In genomic region chr1:133950061-133950782, GRCm38 (mm10) we compare ENCODE assay signal across 18 mouse cellular contexts. TPM values are rescaled to one million over a fixed set of nuclear protein-coding genes. Genes with fewer than 3 reads are reported as not detected.
DNase-seq lines count a peak whose midpoint lies in the region; ATAC-seq and TF ChIP-seq lines count a peak whose summit lies in the region.
"Had no signal": no experiment of that assay in that cellular context is flagged by ENCODE, and none has a peak within 500 bp of the region (broad histone marks: within the 10 kb centered on the region; RNA-seq: fewer than 3 reads in every experiment).

No protein-coding gene starts in this region.

- TF ChIP-seq POLR2A in MEL (IDR thresholded peaks at IDR 0.05; ENCODE audit: control insufficient read depth in 1 of 2, insufficient read depth in 1 of 2, low read depth in 1 of 2, low read length in 2 of 2, poor library complexity in 1 of 2) = peak in 1 of 2 experiments; percentile 39; a peak in 1 of 4 replicates
- no peak for TF ChIP-seq POLR2A in embryonic fibroblast, embryonic 13.5 days (IDR thresholded peaks at IDR 0.05; ENCODE audit: low read depth, low read length)

- WGBS in liver, embryonic 15.5 days (ENCODE audit: insufficient replicate concordance) = 44% methylated on average over 7 of the region's 7 CpGs

- H3K4me2 ChIP-seq in liver, embryonic 15.5 days = no peak overlapping the region
- H3K4me2 ChIP-seq: heart, embryonic 13.5 days; hindbrain, embryonic 13.5 days; lung, embryonic 15.5 days; neural tube, embryonic 13.5 days had no signal

- H3K4me3 ChIP-seq in MEL (ENCODE audit: control insufficient read depth in 1 of 2, insufficient read depth in 1 of 2, low read depth in 2 of 2, low read length in 2 of 2) = no peak overlapping the region
- H3K4me3 ChIP-seq in embryonic fibroblast, embryonic 13.5 days (ENCODE audit: insufficient read depth, low read length) = no peak overlapping the region
- no peak overlapping the region for H3K4me3 ChIP-seq in liver, embryonic 15.5 days (replicated peaks)
- H3K4me3 ChIP-seq: gastrocnemius, adult 2 months; heart, embryonic 13.5 days; hindbrain, embryonic 13.5 days; lung, embryonic 15.5 days; neural tube, embryonic 13.5 days had no signal

- H3K36me3 ChIP-seq in MEL (ENCODE audit: control insufficient read depth in 1 of 2, insufficient read depth in 2 of 2, low read length in 2 of 2) = peaks cover 0 to 37% of the 10 kb centered on the region in 2 experiments; a peak in 2 of 4 replicates
- H3K36me3 ChIP-seq in liver, embryonic 15.5 days (replicated peaks) = no peaks in the 10 kb centered on the region
- H3K36me3 ChIP-seq: heart, embryonic 13.5 days; hindbrain, embryonic 13.5 days; lung, embryonic 15.5 days; neural tube, embryonic 13.5 days had no signal

- peak; percentile 68 for ATAC-seq in liver, embryonic 15.5 days (ENCODE audit: insufficient read depth)

- H3K27me3 ChIP-seq in MEL (ENCODE audit: control insufficient read depth in 1 of 2, insufficient read depth in 2 of 2, low read length in 2 of 2) = no peaks in the 10 kb centered on the region
- no peaks in the 10 kb centered on the region for H3K27me3 ChIP-seq in liver, embryonic 15.5 days
- H3K27me3 ChIP-seq: heart, embryonic 13.5 days; hindbrain, embryonic 13.5 days; lung, embryonic 15.5 days; neural tube, embryonic 13.5 days had no signal

- no peaks in the 10 kb centered on the region for H3K9me3 ChIP-seq in MEL (replicated peaks; ENCODE audit: insufficient read depth, low read length)
- H3K9me3 ChIP-seq in liver, embryonic 15.5 days (replicated peaks) = no peaks in the 10 kb centered on the region
- H3K9me3 ChIP-seq: heart, embryonic 13.5 days; hindbrain, embryonic 13.5 days; lung, embryonic 15.5 days; neural tube, embryonic 13.5 days had no signal

- DNase-seq in 3T3-L1 (ENCODE audit: low read depth, low spot score) = peak; percentile 70
- DNase-seq in MEL (ENCODE audit: low read depth, low spot score) = peak; percentile 87
- no peak for DNase-seq in gastrocnemius, adult 8-10 months (ENCODE audit: low spot score in 2 of 2)
- DNase-seq in right cerebral cortex, postnatal 14 days = no peak
- no peak for DNase-seq in adipocyte (ENCODE audit: low spot score)
- DNase-seq in heart, adult 11 months = no peak
- DNase-seq: cerebellum, adult 9-10 months; gastrocnemius, adult 2 months; midbrain, embryonic 14.5 days; thymus, postnatal 4 days had no signal

- peak overlapping the region; percentile 84 for H3K27ac ChIP-seq in MEL (ENCODE audit: control insufficient read depth, low read depth, low read length)
- peak overlapping the region; percentile 50 for H3K27ac ChIP-seq in embryonic fibroblast, embryonic 13.5 days (ENCODE audit: insufficient read depth, low read length)
- peak overlapping the region; percentile 67 for H3K27ac ChIP-seq in liver, embryonic 15.5 days (replicated peaks)
- H3K27ac ChIP-seq: gastrocnemius, adult 2 months; heart, embryonic 13.5 days; hindbrain, embryonic 13.5 days; lung, embryonic 15.5 days; neural tube, embryonic 13.5 days had no signal

- TF ChIP-seq RAD21 in MEL (IDR thresholded peaks at IDR 0.05; ENCODE audit: low read depth, low read length) = no peak

- peaks cover 24 to 40% of the 10 kb centered on the region in 2 experiments for H3K4me1 ChIP-seq in MEL (ENCODE audit: control insufficient read depth in 1 of 2, insufficient read depth in 2 of 2, low read length in 2 of 2)
- H3K4me1 ChIP-seq in embryonic fibroblast, embryonic 13.5 days (ENCODE audit: control insufficient read depth, insufficient read depth, low read length) = peaks cover 26% of the 10 kb centered on the region
- peaks cover 57% of the 10 kb centered on the region for H3K4me1 ChIP-seq in liver, embryonic 15.5 days (replicated peaks)

- TF ChIP-seq EP300 in MEL (IDR thresholded peaks at IDR 0.05; ENCODE audit: low read depth in 1 of 2, low read length in 2 of 2) = peak; percentile 54 to 82

- H3K9ac ChIP-seq in MEL (ENCODE audit: control insufficient read depth, low read depth, low read length, poor library complexity, severe bottlenecking) = peak overlapping the region; percentile 28
- H3K9ac ChIP-seq in liver, embryonic 15.5 days = no peak overlapping the region
- H3K9ac ChIP-seq: heart, embryonic 13.5 days; hindbrain, embryonic 13.5 days; lung, embryonic 15.5 days; neural tube, embryonic 13.5 days had no signal

- H3K79me2 ChIP-seq in MEL (ENCODE audit: control insufficient read depth, insufficient read depth, low read length, poor library complexity) = no peaks in the 10 kb centered on the region

- peak in 2 of 3 experiments; percentile 9 to 11; a peak in 1 of 6 replicates for TF ChIP-seq CTCF in MEL (IDR thresholded peaks at IDR 0.05 in 2 of 3, conservative IDR thresholded peaks at IDR 0.05 in 1 of 3; ENCODE audit: control insufficient read depth in 1 of 3, insufficient read depth in 1 of 3, low read depth in 2 of 3, low read length in 3 of 3, poor library complexity in 1 of 3, severe bottlenecking in 1 of 3)
- no peak for TF ChIP-seq CTCF in embryonic fibroblast, embryonic 13.5 days (IDR thresholded peaks at IDR 0.05; ENCODE audit: borderline replicate concordance, insufficient read depth, low read length)

TF ChIP-seq in MEL, 35 proteins besides CTCF, POLR2A, EP300 and RAD21:
- TF ChIP-seq GATA1 (IDR thresholded peaks at IDR 0.05; ENCODE audit: low read depth, low read length) (peak; percentile 32; the same call in 1 of the 2 replicates), USF1 (IDR thresholded peaks at IDR 0.05; ENCODE audit: low read depth, low read length) (no peak), USF2 (IDR thresholded peaks at IDR 0.05; ENCODE audit: borderline replicate concordance in 1 of 2, insufficient read depth in 1 of 2, low read depth in 1 of 2, low read length in 2 of 2) (no peak), ELF1 (IDR thresholded peaks at IDR 0.05; ENCODE audit: low read depth, low read length) (no peak), MAZ (IDR thresholded peaks at IDR 0.05; ENCODE audit: low read depth, low read length) (peak; percentile 64), ZMIZ1 (IDR thresholded peaks at IDR 0.05; ENCODE audit: low read depth, low read length) (peak; percentile 55; the same call in 1 of the 2 replicates), KAT2A (conservative IDR thresholded peaks at IDR 0.05; ENCODE audit: low read depth, low read length) (no peak), RCOR1 (IDR thresholded peaks at IDR 0.05; ENCODE audit: low read depth, low read length) (peak; percentile 61), MYB (IDR thresholded peaks at IDR 0.05; ENCODE audit: low read depth, low read length) (peak; percentile 48; the same call in 1 of the 2 replicates), SMC3 (IDR thresholded peaks at IDR 0.05; ENCODE audit: low read depth, low read length) (no peak), MAX (IDR thresholded peaks at IDR 0.05; ENCODE audit: low read length) (no peak), TAL1 (IDR thresholded peaks at IDR 0.05; ENCODE audit: low read length) (no peak), MAFK (IDR thresholded peaks at IDR 0.05; ENCODE audit: borderline replicate concordance, low read depth, low read length) (no peak), CHD2 (IDR thresholded peaks at IDR 0.05; ENCODE audit: low read length) (no peak), MXI1 (IDR thresholded peaks at IDR 0.05; ENCODE audit: low read depth, low read length) (peak; percentile 50; the same call in 1 of the 2 replicates), NRF1 (IDR thresholded peaks at IDR 0.05; ENCODE audit: insufficient read depth, low read depth, low read length, poor library complexity, severe bottlenecking) (0 out of 2 replicates have a peak, but pooled peaks have one; percentile 9), SIN3A (IDR thresholded peaks at IDR 0.05; ENCODE audit: low read length) (peak; percentile 37), ZKSCAN1 (IDR thresholded peaks at IDR 0.05; ENCODE audit: low read depth, low read length) (no peak), GABPA (IDR thresholded peaks at IDR 0.05; ENCODE audit: low read depth, low read length) (no peak), POLR2AphosphoS2 (IDR thresholded peaks at IDR 0.05; ENCODE audit: low read length) (no peak), TBP (IDR thresholded peaks at IDR 0.05; ENCODE audit: low read depth, low read length) (peak; percentile 88), UBTF (IDR thresholded peaks at IDR 0.05; ENCODE audit: borderline replicate concordance, insufficient read depth, low read depth, low read length) (no peak), E2F4 (IDR thresholded peaks at IDR 0.05; ENCODE audit: borderline replicate concordance, low read depth, low read length) (no peak), NELFE (IDR thresholded peaks at IDR 0.05; ENCODE audit: low read depth, low read length) (no peak), TCF12 (IDR thresholded peaks at IDR 0.05; ENCODE audit: low read depth, low read length) (peak; percentile 58), ETS1 (IDR thresholded peaks at IDR 0.05; ENCODE audit: low read depth, low read length) (peak; percentile 75), BHLHE40 (IDR thresholded peaks at IDR 0.05; ENCODE audit: borderline replicate concordance, low read depth, low read length) (peak; percentile 36; the same call in 1 of the 2 replicates), POLR2AphosphoS5 (IDR thresholded peaks at IDR 0.05; ENCODE audit: borderline replicate concordance, low read depth, low read length) (no peak), MYC (IDR thresholded peaks at IDR 0.05; ENCODE audit: low read depth, low read length) (0 out of 2 replicates have a peak, but pooled peaks have one; percentile 40), HCFC1 (IDR thresholded peaks at IDR 0.05; ENCODE audit: low read depth, low read length) (0 out of 2 replicates have a peak, but pooled peaks have one; percentile 40)

RNA-seq across cellular contexts. Expression of gene Prelp, which starts 29.0 kb away (rescaled TPM):
- not detected in 2 replicates for total RNA-seq in MEL (2012; rRNA removed)
- polyA plus RNA-seq in MEL (2012; ENCODE audit: insufficient read depth in 1 of 2, insufficient read length in 2 of 2, low read depth in 1 of 2, low replicate concordance in 2 of 2, missing spikeins in 1 of 2) = not detected
- polyA plus RNA-seq in embryonic fibroblast, embryonic 13.5 days (2011; ENCODE audit: insufficient read length, low read depth, missing spikeins) = 28.4 and 42.1 TPM in 2 replicates
- 3.5 and 3.7 TPM in 2 replicates for polyA plus RNA-seq in liver, embryonic 15.5 days (2015; fragmentation: Nextera tagmentation; extraction: Ambion mirVana)
- total RNA-seq in gastrocnemius, adult 8-10 months (2022) = 10 to 100 TPM; 11.0 to 30.6 (median 17.9) TPM
- total RNA-seq: CH12.LX had no signal

RNA-seq across cellular contexts. Expression of gene Optc, which starts 42.4 kb away (rescaled TPM):
- total RNA-seq in MEL (2012; rRNA removed) = 0.23 and 0.27 TPM in 2 replicates
- under 1 TPM in 1 of 2 experiments, not detected in 1; 0.53 TPM for polyA plus RNA-seq in MEL (2012; ENCODE audit: insufficient read depth in 1 of 2, insufficient read length in 2 of 2, low read depth in 1 of 2, low replicate concordance in 2 of 2, missing spikeins in 1 of 2)
- polyA plus RNA-seq in embryonic fibroblast, embryonic 13.5 days (2011; ENCODE audit: insufficient read length, low read depth, missing spikeins) = 4.3 and 7.0 TPM in 2 replicates
- 0.08 and 0.13 TPM in 2 replicates for polyA plus RNA-seq in liver, embryonic 15.5 days (2015; fragmentation: Nextera tagmentation; extraction: Ambion mirVana)
- total RNA-seq in gastrocnemius, adult 8-10 months (2022) = under 1 TPM in 1 of 4 experiments, not detected in 3; 0.29 TPM
- total RNA-seq: CH12.LX had no signal
- polyA plus RNA-seq: kidney, embryonic 14.5 days had no signal

Comparison
In these comparisons a context has a peak if more than half of its experiments do, and no peak if none do; other contexts are left out.
1. DNase-seq: peak in 3T3-L1 (single experiment) and MEL (single experiment); none in gastrocnemius, adult 8-10 months (0 of 2), right cerebral cortex, postnatal 14 days (single experiment), adipocyte (single experiment) and heart, adult 11 months (single experiment).
2. Peak in every context shown above with its lines, with median percentiles within 50 percentile points of each other: H3K27ac ChIP-seq.